Mouse (Mus musculus): ENCODE results near the gene Pax3. TPM values are rescaled to one million over a fixed set of nuclear protein-coding genes. Genes with fewer than 3 reads are reported as not detected.

The Pax3 gene
- total and polyA plus RNA-seq, 3 experiments: 7.4 to 22.9 (median 11.4) TPM

GRCm38 (mm10) chr1:78168796-78169195, 28.1 kb downstream of the Pax3 start:
- H3K4me1 ChIP-seq (ENCODE audit: insufficient read depth, low read depth, low read length): peaks cover 4% of the 10 kb centered on the region; the same call in 1 of the 2 replicates
- no peaks in the 10 kb centered on the region; the same call in 1 of the 2 replicates for H3K9me3 ChIP-seq (replicated peaks)
- no peaks in the 10 kb centered on the region for H3K27me3 ChIP-seq (ENCODE audit: insufficient read depth, low read length)
- no peak overlapping the region for H3K4me3 ChIP-seq (ENCODE audit: low read depth, low read length)
- ATAC-seq (ENCODE audit: extremely low read depth, insufficient number of reproducible peaks, low FRiP score, poor library complexity, severe bottlenecking): no peak
- no peak for DNase-seq (ENCODE audit: low spot score)
- H3K36me3 ChIP-seq (replicated peaks): peaks cover 16% of the 10 kb centered on the region
- no peak for TF ChIP-seq CTCF (IDR thresholded peaks at IDR 0.05; ENCODE audit: low read depth, low read length)
- no peak for TF ChIP-seq POLR2AphosphoS5 (IDR thresholded peaks at IDR 0.05; ENCODE audit: insufficient replicate concordance, low read depth, low read length)
- TF ChIP-seq GATA2 (IDR thresholded peaks at IDR 0.05; ENCODE audit: borderline replicate concordance, low read depth, low read length): no peak
- TF ChIP-seq GATA1 (IDR thresholded peaks at IDR 0.05; ENCODE audit: borderline replicate concordance, low read length): no peak
- TF ChIP-seq TAL1 (conservative IDR thresholded peaks at IDR 0.05; ENCODE audit: low read depth, low read length): no peak

- TF ChIP-seq POLR2AphosphoS5 (IDR thresholded peaks at IDR 0.05; ENCODE audit: insufficient replicate concordance, low read depth, low read length) (no peak), GATA1 (IDR thresholded peaks at IDR 0.05; ENCODE audit: borderline replicate concordance, low read length) (no peak), GATA2 (IDR thresholded peaks at IDR 0.05; ENCODE audit: borderline replicate concordance, low read depth, low read length) (no peak), TAL1 (conservative IDR thresholded peaks at IDR 0.05; ENCODE audit: low read depth, low read length) (no peak), CTCF (IDR thresholded peaks at IDR 0.05; ENCODE audit: low read depth, low read length) (no peak)
- Histone ChIP-seq H3K4me3 (ENCODE audit: low read depth, low read length) (no peak overlapping the region), H3K27me3 (ENCODE audit: insufficient read depth, low read length) (no peaks in the 10 kb centered on the region), H3K36me3 (replicated peaks) (peaks cover 19% of the 10 kb centered on the region), H3K9me3 (replicated peaks) (no peaks in the 10 kb centered on the region; the same call in 1 of the 2 replicates), H3K4me1 (ENCODE audit: insufficient read depth, low read depth, low read length) (peaks cover 10% of the 10 kb centered on the region; the same call in 1 of the 2 replicates)
- DNase-seq (ENCODE audit: low spot score) (no peak), ATAC-seq (ENCODE audit: extremely low read depth, insufficient number of reproducible peaks, low FRiP score, poor library complexity, severe bottlenecking) (no peak)
Measured at GRCm38 (mm10) chr1:78167577-78168286, 29.2 kb downstream of the Pax3 start.

GRCm38 (mm10) chr1:78161745-78162144, 35.2 kb downstream of the Pax3 start:
- Histone ChIP-seq H3K9me3 (replicated peaks) (no peaks in the 10 kb centered on the region), H3K36me3 (replicated peaks) (peaks cover 12% of the 10 kb centered on the region), H3K27me3 (ENCODE audit: insufficient read depth, low read length) (no peaks in the 10 kb centered on the region), H3K4me3 (ENCODE audit: low read depth, low read length) (no peak overlapping the region), H3K4me1 (ENCODE audit: insufficient read depth, low read depth, low read length) (peaks cover 40% of the 10 kb centered on the region)
- ATAC-seq (ENCODE audit: extremely low read depth, insufficient number of reproducible peaks, low FRiP score, poor library complexity, severe bottlenecking): peak; percentile 82
- DNase-seq (ENCODE audit: low spot score): no peak
- TF ChIP-seq TAL1 (conservative IDR thresholded peaks at IDR 0.05; ENCODE audit: low read depth, low read length) (peak; percentile 46; the same call in 1 of the 2 replicates), CTCF (IDR thresholded peaks at IDR 0.05; ENCODE audit: low read depth, low read length) (no peak)

GRCm38 (mm10) chr1:78157930-78158329, 39.0 kb downstream of the Pax3 start:
- DNase-seq (ENCODE audit: low spot score): no peak
- Histone ChIP-seq H3K4me1 (ENCODE audit: insufficient read depth, low read depth, low read length) (peaks cover 39% of the 10 kb centered on the region), H3K36me3 (replicated peaks) (peaks cover 9% of the 10 kb centered on the region), H3K4me3 (ENCODE audit: low read depth, low read length) (no peak overlapping the region), H3K27me3 (ENCODE audit: insufficient read depth, low read length) (no peaks in the 10 kb centered on the region), H3K9me3 (replicated peaks) (no peaks in the 10 kb centered on the region)
- ATAC-seq (ENCODE audit: extremely low read depth, insufficient number of reproducible peaks, low FRiP score, poor library complexity, severe bottlenecking): no peak
- TF ChIP-seq POLR2AphosphoS5 (IDR thresholded peaks at IDR 0.05; ENCODE audit: insufficient replicate concordance, low read depth, low read length) (no peak), TAL1 (conservative IDR thresholded peaks at IDR 0.05; ENCODE audit: low read depth, low read length) (no peak), CTCF (IDR thresholded peaks at IDR 0.05; ENCODE audit: low read depth, low read length) (no peak), GATA1 (IDR thresholded peaks at IDR 0.05; ENCODE audit: borderline replicate concordance, low read length) (no peak), GATA2 (IDR thresholded peaks at IDR 0.05; ENCODE audit: borderline replicate concordance, low read depth, low read length) (no peak)

- Histone ChIP-seq H3K4me3 (ENCODE audit: low read depth, low read length) (no peak overlapping the region), H3K9me3 (replicated peaks) (no peaks in the 10 kb centered on the region), H3K36me3 (replicated peaks) (peaks cover 9% of the 10 kb centered on the region), H3K27me3 (ENCODE audit: insufficient read depth, low read length) (no peaks in the 10 kb centered on the region), H3K4me1 (ENCODE audit: insufficient read depth, low read depth, low read length) (peaks cover 23% of the 10 kb centered on the region)
- no peak for DNase-seq (ENCODE audit: low spot score)
- no peak for ATAC-seq (ENCODE audit: extremely low read depth, insufficient number of reproducible peaks, low FRiP score, poor library complexity, severe bottlenecking)
- TF ChIP-seq TAL1 (conservative IDR thresholded peaks at IDR 0.05; ENCODE audit: low read depth, low read length): no peak
- no peak for TF ChIP-seq GATA2 (IDR thresholded peaks at IDR 0.05; ENCODE audit: borderline replicate concordance, low read depth, low read length)
- no peak for TF ChIP-seq POLR2AphosphoS5 (IDR thresholded peaks at IDR 0.05; ENCODE audit: insufficient replicate concordance, low read depth, low read length)
- no peak for TF ChIP-seq CTCF (IDR thresholded peaks at IDR 0.05; ENCODE audit: low read depth, low read length)
- no peak for TF ChIP-seq GATA1 (IDR thresholded peaks at IDR 0.05; ENCODE audit: borderline replicate concordance, low read length)
Measured at GRCm38 (mm10) chr1:78155796-78156195, 41.1 kb downstream of the Pax3 start.

- Histone ChIP-seq H3K27me3 (ENCODE audit: insufficient read depth, low read length) (no peaks in the 10 kb centered on the region), H3K4me1 (ENCODE audit: insufficient read depth, low read depth, low read length) (peaks cover 9% of the 10 kb centered on the region; the same call in 1 of the 2 replicates), H3K9me3 (replicated peaks) (peaks cover 2% of the 10 kb centered on the region; the same call in 1 of the 2 replicates), H3K36me3 (replicated peaks) (peaks cover 4% of the 10 kb centered on the region), H3K4me3 (ENCODE audit: low read depth, low read length) (no peak overlapping the region)
- no peak for ATAC-seq (ENCODE audit: extremely low read depth, insufficient number of reproducible peaks, low FRiP score, poor library complexity, severe bottlenecking)
- no peak for TF ChIP-seq CTCF (IDR thresholded peaks at IDR 0.05; ENCODE audit: low read depth, low read length)
- TF ChIP-seq POLR2AphosphoS5 (IDR thresholded peaks at IDR 0.05; ENCODE audit: insufficient replicate concordance, low read depth, low read length): no peak
- TF ChIP-seq TAL1 (conservative IDR thresholded peaks at IDR 0.05; ENCODE audit: low read depth, low read length): no peak
- TF ChIP-seq GATA2 (IDR thresholded peaks at IDR 0.05; ENCODE audit: borderline replicate concordance, low read depth, low read length): no peak
- no peak for TF ChIP-seq GATA1 (IDR thresholded peaks at IDR 0.05; ENCODE audit: borderline replicate concordance, low read length)
- no peak for DNase-seq (ENCODE audit: low spot score)
Measured at GRCm38 (mm10) chr1:78148011-78148623, 48.8 kb downstream of the Pax3 start.
